Mouse (Mus musculus) bone marrow, adult 2 months (tissue): ENCODE measurements around the gene Kif14.

Experiments used
- CTCF ChIP-seq: fragments of 200-500 bp; IDR thresholded peaks from 2 replicates; pipeline ENCODE4 v1.5.1; 2011; ENCODE audit warnings: low read length, control low read depth; ENCODE audit not compliant: control insufficient read depth, insufficient read depth
- POLR2A ChIP-seq: fragments of 200-500 bp; IDR thresholded peaks from 2 replicates; pipeline ENCODE4 v1.6.1; 2011; ENCODE audit warnings: low read depth, mild to moderate bottlenecking, control low read depth, low read length, borderline replicate concordance; ENCODE audit not compliant: control insufficient read depth

DNA sequence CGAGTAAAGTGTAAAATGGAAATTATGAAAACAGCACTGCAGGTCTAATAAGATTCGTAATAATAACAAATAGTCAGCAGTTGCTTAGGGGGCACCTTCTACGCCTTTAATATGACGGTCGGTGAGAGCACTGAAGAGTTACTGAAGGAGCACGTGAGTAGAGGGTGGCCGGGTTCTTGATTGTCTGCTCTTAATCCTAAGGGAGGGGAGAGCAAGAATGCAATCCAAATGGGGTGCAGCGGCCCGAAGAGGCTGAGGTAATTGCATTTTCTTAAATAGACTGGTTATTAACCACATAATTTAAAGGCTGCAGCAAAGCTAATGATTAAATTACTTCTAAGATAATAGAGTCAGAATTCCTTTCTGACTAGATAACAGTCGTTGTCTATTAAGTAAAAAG is 19.2 kb upstream of the Kif14 start:
- TF ChIP-seq CTCF (no peak), POLR2A (no peak)
